In the genomic region with DNA sequence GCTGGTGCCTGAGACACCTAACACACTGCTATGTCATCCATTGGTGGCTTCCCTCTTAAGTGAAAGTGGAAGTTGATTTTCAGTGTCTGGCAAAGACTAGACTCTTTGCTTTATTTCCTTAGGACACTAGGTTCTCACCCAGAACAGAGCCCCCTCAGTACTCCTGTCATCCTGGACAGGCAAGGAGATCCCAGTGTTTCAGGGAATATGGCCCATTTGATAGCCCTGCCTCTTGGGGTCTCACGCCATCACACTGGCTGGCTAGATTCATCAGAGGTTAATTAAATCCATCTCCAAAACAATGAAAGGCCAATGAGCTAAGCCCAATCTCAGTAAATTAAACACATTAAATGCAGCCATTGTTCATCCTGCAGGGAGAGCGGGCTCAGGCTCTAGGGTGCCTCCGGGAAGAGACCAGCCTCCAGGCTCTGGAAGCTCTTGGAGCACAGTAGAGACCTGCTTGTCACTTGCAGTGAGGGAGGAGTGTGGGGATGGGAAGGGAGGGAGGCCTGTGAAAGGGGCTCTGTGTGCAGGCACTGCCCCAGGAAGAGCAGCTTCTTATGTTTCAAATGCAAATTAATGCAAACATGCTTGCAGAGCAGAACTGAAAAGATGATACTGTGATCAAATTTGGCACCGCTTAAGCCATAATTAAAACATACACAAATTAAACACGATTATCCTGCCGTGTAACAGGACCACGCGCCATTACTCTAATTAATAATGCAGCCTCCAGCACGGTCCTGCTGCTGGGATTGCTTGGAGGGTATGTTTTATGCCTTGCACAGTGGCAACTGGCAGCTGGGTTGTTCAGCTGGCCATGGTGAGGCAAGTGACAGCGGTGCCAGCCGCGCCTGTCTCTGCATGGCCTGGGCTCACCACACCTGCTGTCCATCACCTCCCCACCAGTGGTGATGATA, we compare ENCODE assay signal across 9 mouse cellular contexts. TPM values are rescaled to one million over a fixed set of nuclear protein-coding genes. Genes with fewer than 3 reads are reported as not detected.
DNase-seq lines count a peak whose midpoint lies in the region; ATAC-seq and TF ChIP-seq lines count a peak whose summit lies in the region.
"Had no signal": no experiment of that assay in that cellular context is flagged by ENCODE, and none has a peak within 500 bp of the region (broad histone marks: within the 10 kb centered on the region; RNA-seq: fewer than 3 reads in every experiment).

No protein-coding gene starts in this region.

- no peak overlapping the region for H3K9ac ChIP-seq in hindbrain, embryonic 16.5 days (ENCODE audit: low read depth, low read length)
- H3K9ac ChIP-seq in midbrain, embryonic 15.5 days: no peak overlapping the region

- H3K27ac ChIP-seq in cortical plate, adult 2 months (ENCODE audit: insufficient read depth, low read length): peak overlapping the region; percentile 88
- H3K27ac ChIP-seq in hindbrain, embryonic 16.5 days (ENCODE audit: low read depth, low read length): peak overlapping the region; percentile 63; the same call in 1 of the 2 replicates
- H3K27ac ChIP-seq in midbrain, embryonic 15.5 days: peak overlapping the region; percentile 55

- intact Hi-C loops in gastrocnemius, postnatal 36 days (cut with DNase I): no loop called here

- peak; percentile 22 for DNase-seq in cerebellum, adult 9-10 months
- DNase-seq in cerebellum, postnatal 25 days: no peak
- no peak for DNase-seq in testis, postnatal 10 days (ENCODE audit: low spot score)
- DNase-seq in gastrocnemius, postnatal 36 days: no peak
- DNase-seq in heart, adult 11 months: no peak

- no peaks in the 10 kb centered on the region for H3K36me3 ChIP-seq in hindbrain, embryonic 16.5 days (ENCODE audit: control insufficient read depth, insufficient read depth, low read length)
- no peaks in the 10 kb centered on the region for H3K36me3 ChIP-seq in midbrain, embryonic 15.5 days (replicated peaks)

- 24% methylated on average over 12 of the region's 12 CpGs for WGBS in hindbrain, embryonic 16.5 days
- 20% methylated on average over 12 of the region's 12 CpGs for WGBS in midbrain, embryonic 15.5 days

- peaks cover 46% of the 10 kb centered on the region for H3K27me3 ChIP-seq in hindbrain, embryonic 16.5 days (replicated peaks; ENCODE audit: control insufficient read depth, insufficient read depth, low read length)
- peaks cover 60% of the 10 kb centered on the region for H3K27me3 ChIP-seq in midbrain, embryonic 15.5 days (replicated peaks)

- H3K4me3 ChIP-seq in cortical plate, adult 2 months (ENCODE audit: insufficient read depth, low read length): no peak overlapping the region
- no peak overlapping the region for H3K4me3 ChIP-seq in hindbrain, embryonic 16.5 days (ENCODE audit: low read length)
- no peak overlapping the region for H3K4me3 ChIP-seq in midbrain, embryonic 15.5 days

- TF ChIP-seq CTCF in cortical plate, adult 2 months (IDR thresholded peaks at IDR 0.05; ENCODE audit: extremely low read depth, insufficient read depth, low read length): no peak

- peaks cover 6% of the 10 kb centered on the region for H3K4me1 ChIP-seq in cortical plate, adult 2 months (ENCODE audit: control insufficient read depth, insufficient read depth, low read length)
- H3K4me1 ChIP-seq in hindbrain, embryonic 16.5 days (ENCODE audit: control insufficient read depth, insufficient read depth, low read depth, low read length): peaks cover 15% of the 10 kb centered on the region
- peaks cover 20% of the 10 kb centered on the region for H3K4me1 ChIP-seq in midbrain, embryonic 15.5 days

- TF ChIP-seq POLR2A in cortical plate, adult 2 months (IDR thresholded peaks at IDR 0.05; ENCODE audit: extremely low read depth, insufficient read depth, low read length): no peak

- peak; percentile 93 for ATAC-seq in hindbrain, embryonic 16.5 days
- ATAC-seq in midbrain, embryonic 15.5 days (replicated peaks): peak; percentile 93

- H3K4me2 ChIP-seq in hindbrain, embryonic 16.5 days (ENCODE audit: low read length): no peak overlapping the region; the same call in 1 of the 2 replicates
- H3K4me2 ChIP-seq in midbrain, embryonic 15.5 days: no peak overlapping the region

- H3K9me3 ChIP-seq in hindbrain, embryonic 16.5 days (ENCODE audit: control insufficient read depth, low read length): no peaks in the 10 kb centered on the region
- no peaks in the 10 kb centered on the region for H3K9me3 ChIP-seq in midbrain, embryonic 15.5 days

RNA-seq across cellular contexts. Expression of a gene that starts 37.6 kb away (rescaled TPM):
- 17.4 and 22.0 TPM in 2 replicates for polyA plus RNA-seq in cortical plate, adult 2 months (2012; rRNA removed)
- polyA plus RNA-seq in hindbrain, embryonic 16.5 days (2015; fragmentation: Nextera tagmentation; extraction: Ambion mirVana): 9.4 and 9.8 TPM in 2 replicates
- 3.9 and 7.2 TPM in 2 replicates for polyA plus RNA-seq in midbrain, embryonic 15.5 days (2015; fragmentation: Nextera tagmentation; extraction: Ambion mirVana)
- not detected for total RNA-seq in gastrocnemius, postnatal 36 days (2021)
- total RNA-seq: liver, adult 2 months had no signal
- polyA plus RNA-seq: liver, adult 2 months had no signal
